Mouse (Mus musculus) hindbrain, embryonic 15.5 days (tissue): ENCODE results near the gene Fgf8. TPM values are rescaled to one million over a fixed set of nuclear protein-coding genes. Genes with fewer than 3 reads are reported as not detected.

Experiments used
- ATAC-seq: fragments of 200-750 bp; cut with Nextera tagmentation; 2 replicates; pipeline ENCODE4 v1.8.0; 2017; ENCODE audit warnings: low read depth, moderate number of reproducible peaks, moderate TSS enrichment; ENCODE audit not compliant: low FRiP score
- H3K27ac ChIP-seq: fragments of 300-500 bp; sonication (generic); replicated peaks from 2 replicates; pipeline ENCODE4 v1.5.1; 2015; ENCODE audit warnings: mild to moderate bottlenecking, inconsistent platforms
- H3K27me3 ChIP-seq: fragments of 300-500 bp; sonication (generic); 2 replicates; pipeline ENCODE4 v1.6.1; 2015; ENCODE audit warnings: control low read depth, inconsistent platforms
- H3K36me3 ChIP-seq: fragments of 300-500 bp; sonication (generic); 2 replicates; pipeline ENCODE4 v1.6.1; 2015; ENCODE audit warnings: control low read depth, inconsistent platforms
- H3K4me1 ChIP-seq: fragments of 300-500 bp; sonication (generic); replicated peaks from 2 replicates; pipeline ENCODE4 v1.6.1; 2015; ENCODE audit warnings: control low read depth, inconsistent platforms
- H3K4me2 ChIP-seq: fragments of 300-500 bp; sonication (generic); 2 replicates; pipeline ENCODE4 v1.6.1; 2015; ENCODE audit warnings: moderate library complexity, mild to moderate bottlenecking, inconsistent platforms
- H3K4me3 ChIP-seq: fragments of 300-500 bp; sonication (generic); 2 replicates; pipeline ENCODE4 v1.5.1; 2015; ENCODE audit warnings: mild to moderate bottlenecking, inconsistent platforms
- H3K9ac ChIP-seq: fragments of 300-500 bp; sonication (generic); 2 replicates; pipeline ENCODE4 v1.6.1; 2015; ENCODE audit warnings: inconsistent platforms
- H3K9me3 ChIP-seq: fragments of 300-500 bp; sonication (generic); 2 replicates; pipeline ENCODE4 v1.6.1; 2016; ENCODE audit warnings: control low read depth, inconsistent platforms
- WGBS: fragments of 180-500 bp; shearing (Covaris S2); methylation state at CpG from one replicate; pipeline ENCODE4 v1.1.7; 2015; 5-methylcytosine and 5-hydroxymethylcytosine counted together
- polyA plus RNA-seq: library from polyadenylated mRNA; unstranded; fragments of >200 nt; fragmentation: Nextera tagmentation; extraction: Ambion mirVana; gene quantifications from 2 replicates; pipeline ENCODE4 v1.2.1, GENCODE M21; 2015

The Fgf8 gene
- polyA plus RNA-seq, 1 experiment from 2014 or later: 0.47 TPM

DNA sequence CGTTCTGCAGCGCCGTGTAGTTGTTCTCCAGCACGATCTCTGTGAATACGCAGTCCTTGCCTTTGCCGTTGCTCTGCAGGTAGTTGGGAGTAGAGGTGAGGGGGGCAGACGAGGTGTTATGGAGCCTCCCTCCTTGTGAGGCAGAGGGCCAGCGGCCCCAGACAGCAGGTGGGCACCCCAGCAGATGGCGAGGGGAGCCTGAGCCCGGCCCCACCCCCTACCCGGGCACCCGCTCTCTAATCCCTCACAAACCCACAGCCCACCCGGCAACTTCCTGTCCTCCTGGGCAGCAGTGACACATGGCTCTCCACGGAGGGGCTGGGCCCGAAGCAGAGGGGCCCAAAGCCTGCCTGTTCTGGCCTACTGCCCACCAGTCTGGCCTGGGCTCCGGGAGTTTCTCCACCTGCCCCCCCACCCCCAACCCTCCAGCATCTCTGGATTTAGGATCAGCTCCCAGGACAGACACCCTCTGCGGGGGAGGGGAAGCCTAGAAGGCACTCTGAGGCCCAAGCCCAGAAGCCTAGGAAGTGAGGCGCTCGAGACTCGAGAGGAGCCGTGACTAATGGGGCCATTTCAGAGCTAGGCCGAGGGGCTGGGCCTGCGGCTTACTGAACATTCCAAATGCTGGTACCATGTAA is 5.4 kb downstream of the Fgf8 start:
- Histone ChIP-seq H3K27ac (no peak overlapping the region), H3K4me3 (peak overlapping the region; percentile 26), H3K4me2 (peak overlapping the region; percentile 52), H3K9ac (no peak overlapping the region), H3K9me3 (no peaks in the 10 kb centered on the region), H3K36me3 (no peaks in the 10 kb centered on the region), H3K4me1 (peaks cover 22% of the 10 kb centered on the region), H3K27me3 (peaks cover 98% of the 10 kb centered on the region)
- 6% methylated on average over 23 of the region's 23 CpGs for WGBS
- 0 out of 2 replicates have a peak, but pooled peaks have one; percentile 16 for ATAC-seq

DNA sequence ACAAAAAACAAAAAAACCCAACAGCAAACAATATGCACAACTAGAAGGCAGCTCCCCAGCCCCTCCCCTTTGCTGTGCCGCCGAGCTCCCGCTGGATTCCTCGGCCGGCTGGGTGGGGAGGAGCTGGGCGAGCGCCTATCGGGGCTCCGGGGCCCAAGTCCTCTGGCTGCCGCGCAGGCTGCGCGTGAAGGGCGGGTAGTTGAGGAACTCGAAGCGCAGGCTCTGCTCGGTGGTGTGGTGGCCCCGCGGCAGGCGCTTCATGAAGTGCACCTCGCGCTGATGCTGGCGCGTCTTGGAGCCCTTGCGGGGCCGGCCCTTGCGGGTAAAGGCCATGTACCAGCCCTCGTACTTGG is 5.9 kb downstream of the Fgf8 start:
- ATAC-seq: 0 out of 2 replicates have a peak, but pooled peaks have one; percentile 15
- Histone ChIP-seq H3K4me1 (peaks cover 17% of the 10 kb centered on the region), H3K4me3 (peak overlapping the region; percentile 26), H3K36me3 (no peaks in the 10 kb centered on the region), H3K27me3 (peaks cover 98% of the 10 kb centered on the region), H3K9ac (no peak overlapping the region), H3K9me3 (no peaks in the 10 kb centered on the region), H3K27ac (no peak overlapping the region), H3K4me2 (peak overlapping the region; percentile 52)
- WGBS: 1% methylated on average over 28 of the region's 28 CpGs

DNA sequence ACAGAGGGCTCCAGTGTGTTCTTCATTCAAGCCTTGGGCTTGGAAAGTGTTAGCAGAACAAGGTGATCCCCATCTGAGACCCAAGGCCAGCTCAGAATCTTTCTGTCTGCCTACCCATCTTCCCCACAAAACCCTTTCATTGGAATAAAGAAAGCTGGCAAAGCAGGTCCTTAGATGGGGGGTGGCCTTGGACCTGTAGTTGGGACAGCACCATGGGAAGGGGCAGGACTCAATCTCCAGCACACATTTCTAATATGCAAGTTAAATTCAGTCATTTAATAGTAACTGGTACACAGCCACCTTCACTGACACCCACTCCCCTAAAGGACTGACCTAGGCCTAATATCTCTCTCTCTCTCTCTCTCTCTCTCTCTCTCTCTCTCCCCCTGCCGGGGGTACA is 6.5 kb downstream of the Fgf8 start:
- WGBS: 38% methylated on average over 1 of the region's 1 CpGs
- no peak overlapping the region for H3K27ac ChIP-seq

DNA sequence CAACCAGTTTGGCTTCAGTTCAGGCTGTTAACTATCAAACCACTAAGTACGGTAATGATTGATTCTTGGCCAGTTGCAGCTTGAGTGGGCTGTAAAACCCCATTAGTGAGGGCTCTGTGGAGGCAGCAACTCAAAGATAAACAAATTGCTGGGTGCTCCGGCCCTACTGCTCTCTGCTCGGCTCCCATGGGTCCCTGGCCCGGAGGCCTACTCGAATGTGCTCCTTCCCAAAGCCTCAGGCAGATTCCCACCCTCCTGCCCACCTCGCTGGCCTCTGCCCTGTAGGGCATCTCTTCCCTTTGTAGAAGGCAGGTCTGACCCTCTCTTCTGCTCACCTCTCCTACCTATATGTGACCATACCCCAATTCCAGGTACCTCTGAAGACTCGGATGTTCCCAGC is 8.0 kb downstream of the Fgf8 start:
- ATAC-seq: no peak
- peaks cover 99% of the 10 kb centered on the region for H3K27me3 ChIP-seq
- H3K9me3 ChIP-seq: no peaks in the 10 kb centered on the region
- H3K36me3 ChIP-seq: no peaks in the 10 kb centered on the region
- 35% methylated on average over 7 of the region's 7 CpGs for WGBS
- H3K4me3 ChIP-seq: no peak overlapping the region
- H3K4me2 ChIP-seq: no peak overlapping the region
- H3K4me1 ChIP-seq: peaks cover 12% of the 10 kb centered on the region
- no peak overlapping the region for H3K9ac ChIP-seq
- no peak overlapping the region for H3K27ac ChIP-seq

More for the DNA sequence above, 6.5 kb downstream of the Fgf8 start:
- no peak overlapping the region for H3K4me3 ChIP-seq
- peak overlapping the region; percentile 52; the same call in 1 of the 2 replicates for H3K4me2 ChIP-seq
- peaks cover 98% of the 10 kb centered on the region for H3K27me3 ChIP-seq
- peaks cover 12% of the 10 kb centered on the region for H3K4me1 ChIP-seq
- ATAC-seq: no peak
- H3K9me3 ChIP-seq: no peaks in the 10 kb centered on the region
- no peak overlapping the region for H3K9ac ChIP-seq
- no peaks in the 10 kb centered on the region for H3K36me3 ChIP-seq

DNA sequence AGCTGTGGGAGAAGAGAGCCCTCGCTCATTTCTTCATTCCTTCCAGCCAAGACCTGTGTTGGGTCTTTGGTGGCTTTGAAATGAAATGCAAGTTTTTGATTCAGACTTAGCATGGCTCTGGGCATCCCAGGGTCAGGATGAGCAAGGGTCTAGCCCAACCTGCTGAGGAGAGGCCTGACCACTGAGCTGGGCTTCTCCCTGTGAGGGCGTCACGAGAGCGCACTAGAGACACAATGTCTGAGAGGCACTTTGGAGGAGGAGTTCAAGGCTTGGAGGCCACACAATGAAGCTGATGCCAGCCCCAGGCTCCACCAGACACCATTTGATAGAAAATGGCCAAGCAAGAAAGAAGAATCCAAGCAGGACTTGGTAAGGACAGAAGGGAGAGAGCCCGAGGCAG is 8.5 kb downstream of the Fgf8 start:
- peaks cover 95% of the 10 kb centered on the region for H3K27me3 ChIP-seq
- no peak overlapping the region for H3K9ac ChIP-seq
- no peak overlapping the region for H3K4me3 ChIP-seq
- H3K27ac ChIP-seq: no peak overlapping the region
- no peak for ATAC-seq
- no peak overlapping the region for H3K4me2 ChIP-seq
- 60% methylated on average over 5 of the region's 5 CpGs for WGBS
- H3K36me3 ChIP-seq: no peaks in the 10 kb centered on the region
- H3K9me3 ChIP-seq: no peaks in the 10 kb centered on the region
- peaks cover 12% of the 10 kb centered on the region for H3K4me1 ChIP-seq

DNA sequence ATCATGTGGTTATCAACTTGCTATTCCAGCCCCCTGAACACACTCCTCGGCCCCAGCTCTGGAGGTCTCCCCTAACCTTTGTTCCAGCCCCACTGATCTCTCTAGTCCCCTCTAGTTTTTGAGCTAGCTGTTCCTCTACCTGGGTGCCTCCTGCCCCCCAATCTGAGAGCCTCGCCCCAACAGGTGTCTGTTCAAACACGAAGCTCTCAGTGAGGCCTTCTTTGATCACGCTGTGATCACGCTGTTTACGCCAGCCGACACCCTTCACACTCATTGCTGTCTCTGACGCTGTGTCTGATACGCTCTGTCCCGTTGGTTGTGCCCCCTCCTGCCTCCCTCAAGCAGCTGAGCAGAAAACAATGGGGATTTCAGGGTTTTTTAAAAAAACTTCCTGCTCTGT is 9.2 kb downstream of the Fgf8 start:
- Histone ChIP-seq H3K27ac (no peak overlapping the region), H3K4me1 (peaks cover 12% of the 10 kb centered on the region), H3K9ac (no peak overlapping the region), H3K4me3 (no peak overlapping the region), H3K4me2 (no peak overlapping the region), H3K27me3 (peaks cover 95% of the 10 kb centered on the region), H3K9me3 (no peaks in the 10 kb centered on the region), H3K36me3 (no peaks in the 10 kb centered on the region)
- ATAC-seq: no peak
- WGBS: 11% methylated on average over 10 of the region's 10 CpGs

DNA sequence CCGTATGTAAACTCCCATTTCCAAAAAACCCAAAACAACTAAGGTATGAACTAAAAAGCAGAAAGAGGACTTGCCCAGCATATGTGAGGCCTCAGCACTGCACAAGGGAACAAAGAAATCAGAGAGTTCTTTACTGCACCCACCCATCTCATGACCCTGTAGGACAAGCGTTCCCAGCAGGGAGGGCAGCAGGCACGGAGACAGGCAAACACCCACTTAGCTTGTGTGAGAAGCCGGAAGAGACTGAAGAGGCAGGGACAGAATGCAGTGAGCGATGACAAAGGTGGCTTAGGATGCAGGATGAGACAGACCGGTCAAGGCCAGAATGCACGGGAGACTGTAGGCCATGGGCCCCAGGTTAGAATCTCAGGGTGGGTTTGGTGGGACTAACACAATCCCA is 11.1 kb downstream of the Fgf8 start:
- no peak for ATAC-seq
- Histone ChIP-seq H3K9ac (no peak overlapping the region), H3K4me3 (no peak overlapping the region), H3K4me2 (no peak overlapping the region), H3K4me1 (peaks cover 2% of the 10 kb centered on the region), H3K27ac (no peak overlapping the region), H3K36me3 (no peaks in the 10 kb centered on the region), H3K9me3 (no peaks in the 10 kb centered on the region), H3K27me3 (peaks cover 91% of the 10 kb centered on the region)
- WGBS: 85% methylated on average over 7 of the region's 7 CpGs

DNA sequence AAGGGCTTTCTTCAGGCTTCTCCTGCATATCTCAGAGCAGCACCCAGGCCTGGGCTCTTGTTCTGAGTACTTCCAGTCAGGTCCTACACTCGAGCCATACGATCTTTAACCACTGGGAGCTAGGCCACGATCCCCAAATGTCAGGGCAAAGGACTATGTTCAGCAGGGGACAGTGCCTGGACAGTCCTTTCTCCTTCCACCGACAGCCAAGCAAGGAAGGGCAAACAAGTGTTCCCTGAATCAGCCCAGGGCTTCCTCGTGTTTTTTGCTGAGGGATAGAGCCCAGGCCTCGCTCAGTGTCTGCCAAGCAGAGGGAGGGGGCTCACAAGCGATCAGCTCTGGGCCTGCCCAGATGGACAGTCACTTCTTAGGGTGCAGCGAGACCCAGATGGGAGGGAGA is 12.7 kb downstream of the Fgf8 start:
- no peak overlapping the region for H3K4me2 ChIP-seq
- H3K4me1 ChIP-seq: no peaks in the 10 kb centered on the region
- H3K9me3 ChIP-seq: no peaks in the 10 kb centered on the region
- H3K36me3 ChIP-seq: no peaks in the 10 kb centered on the region
- ATAC-seq: no peak
- peaks cover 84% of the 10 kb centered on the region for H3K27me3 ChIP-seq
- no peak overlapping the region for H3K27ac ChIP-seq
- H3K9ac ChIP-seq: no peak overlapping the region
- WGBS: 74% methylated on average over 8 of the region's 8 CpGs
- no peak overlapping the region for H3K4me3 ChIP-seq

DNA sequence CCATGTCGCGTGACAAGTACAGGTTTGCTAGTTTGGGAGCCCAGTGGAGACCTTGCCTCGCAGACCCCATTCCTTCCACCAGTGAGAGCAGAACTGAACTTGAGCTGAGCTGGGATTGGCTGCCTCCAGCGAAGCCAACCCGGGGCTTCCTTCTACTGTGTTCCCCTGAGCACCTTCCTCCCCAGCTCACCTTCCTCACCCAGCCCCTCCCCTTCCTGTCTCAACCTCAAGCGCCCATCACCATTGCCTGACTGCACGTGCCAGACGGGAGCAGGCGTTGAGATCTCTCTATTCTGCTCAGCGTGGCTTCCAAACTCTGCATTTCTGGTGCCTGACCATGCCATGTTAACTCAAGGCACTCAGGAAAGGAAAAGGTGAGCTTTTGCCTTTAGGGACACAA is 15.5 kb downstream of the Fgf8 start:
- ATAC-seq: no peak
- 75% methylated on average over 10 of the region's 10 CpGs for WGBS
- Histone ChIP-seq H3K27ac (no peak overlapping the region), H3K4me3 (no peak overlapping the region), H3K36me3 (no peaks in the 10 kb centered on the region), H3K4me1 (no peaks in the 10 kb centered on the region), H3K27me3 (peaks cover 76% of the 10 kb centered on the region), H3K9me3 (no peaks in the 10 kb centered on the region), H3K4me2 (no peak overlapping the region), H3K9ac (no peak overlapping the region)

DNA sequence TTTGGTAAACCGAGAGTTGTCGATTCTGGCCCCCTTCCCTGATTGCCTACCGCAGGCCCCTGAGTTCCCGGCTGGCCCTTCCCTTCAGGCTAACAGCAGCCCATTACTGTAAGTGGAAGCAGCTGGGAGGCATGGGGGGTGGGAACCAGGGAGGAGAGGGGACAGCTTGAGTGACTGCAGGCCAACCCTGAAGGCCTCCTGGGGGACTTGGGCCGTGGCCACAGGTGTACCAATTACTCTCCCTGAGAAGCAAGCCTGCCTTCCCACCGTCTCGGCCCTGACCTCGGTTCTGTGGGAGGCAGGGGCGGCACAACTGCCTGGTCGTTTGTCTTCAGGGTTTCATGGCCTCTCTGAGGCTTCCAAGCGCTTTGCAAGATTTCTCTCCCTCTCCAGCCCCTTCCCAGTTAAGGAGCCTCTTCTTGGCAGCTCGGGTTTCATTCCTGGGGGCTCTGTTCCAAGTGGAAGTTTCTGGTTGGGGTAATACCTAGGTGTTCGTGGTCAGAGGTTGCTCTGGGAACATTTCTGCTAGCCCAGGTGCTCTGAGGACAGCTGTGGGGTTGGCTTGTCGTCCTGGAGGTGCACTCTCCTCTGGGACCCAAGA is 16.9 kb downstream of the Fgf8 start:
- WGBS: 44% methylated on average over 14 of the region's 14 CpGs
- Histone ChIP-seq H3K36me3 (no peaks in the 10 kb centered on the region), H3K4me3 (no peak overlapping the region), H3K4me2 (no peak overlapping the region), H3K27ac (no peak overlapping the region), H3K27me3 (peaks cover 73% of the 10 kb centered on the region), H3K9ac (no peak overlapping the region), H3K9me3 (no peaks in the 10 kb centered on the region), H3K4me1 (no peaks in the 10 kb centered on the region)
- ATAC-seq: no peak

DNA sequence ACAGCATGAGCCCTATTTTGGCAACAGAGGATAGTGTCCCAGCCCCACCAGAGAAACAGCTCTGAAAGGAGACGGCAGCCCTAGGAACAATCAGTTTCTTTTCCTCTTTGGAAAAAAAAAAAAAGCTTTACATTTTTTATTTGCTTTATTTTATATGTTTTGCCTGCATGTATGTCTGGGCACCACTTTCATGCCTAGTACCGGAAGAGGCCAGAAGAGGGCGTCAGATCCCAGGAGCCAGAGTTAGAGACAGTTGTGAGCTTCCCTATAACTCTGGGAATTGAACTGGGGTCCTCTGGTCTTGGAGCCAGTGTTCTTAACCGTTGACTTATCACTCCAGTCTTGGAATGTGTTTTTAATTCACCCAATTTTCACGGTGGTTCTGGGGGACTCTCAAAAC is 20.5 kb downstream of the Fgf8 start:
- WGBS: 76% methylated on average over 5 of the region's 5 CpGs
- Histone ChIP-seq H3K4me2 (no peak overlapping the region), H3K4me3 (no peak overlapping the region), H3K4me1 (peaks cover 12% of the 10 kb centered on the region), H3K27me3 (peaks cover 56% of the 10 kb centered on the region), H3K36me3 (no peaks in the 10 kb centered on the region), H3K27ac (no peak overlapping the region), H3K9ac (no peak overlapping the region), H3K9me3 (no peaks in the 10 kb centered on the region)
- no peak for ATAC-seq

DNA sequence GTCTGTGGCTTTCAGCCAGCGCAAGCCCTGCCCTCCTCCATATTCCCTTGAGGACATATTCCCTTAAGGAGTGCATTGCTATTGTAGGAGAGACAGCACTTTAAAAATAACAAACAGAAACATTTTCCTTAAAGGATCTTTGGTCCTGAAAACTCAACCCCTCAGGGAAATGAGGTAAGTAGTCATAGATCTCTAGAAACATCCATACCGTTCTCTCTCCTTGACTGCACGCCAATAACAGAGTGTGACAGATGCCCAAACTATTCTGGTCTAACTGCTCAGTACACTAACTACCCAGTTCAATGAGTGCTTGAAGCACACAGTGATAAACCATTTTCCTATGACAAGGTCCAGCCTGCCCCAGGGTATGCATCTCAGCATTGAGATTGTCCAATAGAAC is 24.4 kb downstream of the Fgf8 start:
- Histone ChIP-seq H3K36me3 (no peaks in the 10 kb centered on the region), H3K4me3 (peak overlapping the region; percentile 31), H3K27me3 (peaks cover 46% of the 10 kb centered on the region), H3K9me3 (no peaks in the 10 kb centered on the region), H3K9ac (no peak overlapping the region), H3K4me1 (peaks cover 19% of the 10 kb centered on the region), H3K27ac (peak overlapping the region; percentile 79), H3K4me2 (peak overlapping the region; percentile 54)
- 51% methylated on average over 3 of the region's 3 CpGs for WGBS
- no peak for ATAC-seq
